Mouse (Mus musculus) embryonic facial prominence, embryonic 10.5 days (tissue): ENCODE measurements around the gene Nkiras1. TPM values are rescaled to one million over a fixed set of nuclear protein-coding genes. Genes with fewer than 3 reads are reported as not detected.
A peak's percentile ranks its signal among the peaks of the same experiment; 100 is the strongest.

Experiments
- DNase-seq: peaks from one replicate; pipeline ENCODE4 v3.0.0-alpha.2; 2017; ENCODE audit warnings: low spot score
- H3K27ac ChIP-seq: fragments of 300-500 bp; sonication (generic); replicated peaks from 2 replicates; pipeline ENCODE4 v1.5.1; 2016; ENCODE audit warnings: mild to moderate bottlenecking
- H3K27me3 ChIP-seq: fragments of 300-500 bp; sonication (generic); replicated peaks from 2 replicates; pipeline ENCODE4 v1.6.1; 2016; ENCODE audit warnings: low read depth, mild to moderate bottlenecking; ENCODE audit not compliant: poor library complexity, severe bottlenecking
- H3K36me3 ChIP-seq: fragments of 300-500 bp; sonication (generic); replicated peaks from 2 replicates; pipeline ENCODE4 v1.6.1; 2016; ENCODE audit warnings: mild to moderate bottlenecking, moderate library complexity
- H3K4me1 ChIP-seq: fragments of 300-500 bp; sonication (generic); 2 replicates; pipeline ENCODE4 v1.6.1; 2016
- H3K4me3 ChIP-seq: fragments of 300-500 bp; sonication (generic); 2 replicates; pipeline ENCODE4 v1.5.1; 2016; ENCODE audit warnings: mild to moderate bottlenecking, moderate library complexity
- H3K9me3 ChIP-seq: fragments of 300-500 bp; sonication (generic); 2 replicates; pipeline ENCODE4 v1.6.1; 2016; ENCODE audit warnings: mild to moderate bottlenecking
- WGBS: fragments of 180-500 bp; shearing (Covaris S2); methylation state at CpG from one replicate; pipeline ENCODE4 v1.1.7; 2016; 5-methylcytosine and 5-hydroxymethylcytosine counted together
- polyA plus RNA-seq: library from polyadenylated mRNA; unstranded; fragments of >200 nt; fragmentation: Nextera tagmentation; extraction: Ambion mirVana; gene quantifications from 2 replicates; pipeline ENCODE4 v1.2.1, GENCODE M21; 2016

The Nkiras1 gene
- polyA plus RNA-seq, 1 experiment from 2014 or later, result 11.6 TPM

- peak; percentile 64 for DNase-seq
- WGBS, result 1% methylated on average over 37 of the region's 37 CpGs
- H3K27ac ChIP-seq, result peak overlapping the region; percentile 84
- H3K27me3 ChIP-seq, result no peaks in the 10 kb centered on the region
- peaks cover 34% of the 10 kb centered on the region for H3K4me1 ChIP-seq
- H3K4me3 ChIP-seq, result peak overlapping the region; percentile 66
- no peaks in the 10 kb centered on the region for H3K9me3 ChIP-seq
- H3K36me3 ChIP-seq, result peaks cover 18% of the 10 kb centered on the region
Observed at GRCm38 (mm10) chr14:18326968-18327672, 56.2 kb downstream of the Nkiras1 start.

- Histone ChIP-seq H3K4me3 (peak overlapping the region; percentile 90), H3K36me3 (peaks cover 8% of the 10 kb centered on the region), H3K9me3 (no peaks in the 10 kb centered on the region), H3K27me3 (no peaks in the 10 kb centered on the region), H3K27ac (peak overlapping the region; percentile 96), H3K4me1 (peaks cover 37% of the 10 kb centered on the region)
- DNase-seq, result peak; percentile 66
- 2% methylated on average over 99 of the region's 99 CpGs for WGBS
Observed at GRCm38 (mm10) chr14:18330789-18331692, 60.1 kb downstream of the Nkiras1 start.

- Histone ChIP-seq H3K4me3 (peak within 1 kb of the TSS; percentile 90), H3K27me3 (no peaks in the 10 kb centered on the region), H3K27ac (peak within 1 kb of the TSS; percentile 96), H3K9me3 (no peaks in the 10 kb centered on the region), H3K4me1 (peaks cover 32% of the 10 kb centered on the region), H3K36me3 (peaks cover 8% of the 10 kb centered on the region)
- DNase-seq, result peak; percentile 88
- WGBS, result 1% methylated on average over 39 of the region's 39 CpGs
Observed at GRCm38 (mm10) chr14:18331693-18332131, 60.8 kb downstream of the Nkiras1 start, which contains the start of gene Ube2e1. Gene Ube2e1, minus strand, starts transcription at chr14:18331859.

Other genes with a start within 250 kb of the Nkiras1 start
- gene Nr1d2, start 32.0 kb upstream of the Nkiras1 start, polyA plus RNA-seq, result 4.3 and 4.7 TPM in 2 replicates
- 464 and 490 TPM in 2 replicates for gene Rpl15, start 255 bp downstream of the Nkiras1 start, polyA plus RNA-seq
- gene Ube2e1, start 60.7 kb downstream of the Nkiras1 start, polyA plus RNA-seq, result 163 and 165 TPM in 2 replicates